Mouse (Mus musculus): ENCODE data around the gene Epb41l4b.

GRCm38 (mm10) chr4:57191543-57192283, 48.5 kb upstream of the Epb41l4b start:
- TF ChIP-seq CTCF (IDR thresholded peaks at IDR 0.05; ENCODE audit: low read depth, low read length) (no peak), POLR2A (IDR thresholded peaks at IDR 0.05; ENCODE audit: borderline replicate concordance, low read depth, low read length) (no peak)

Measured in bone marrow macrophage, adult 2 months (primary cell).